ENCODE assay signal across 9 mouse cellular contexts in genomic region chr11:89921146-89921545, GRCm38 (mm10).
DNase-seq lines count a peak whose midpoint lies in the region; ATAC-seq and TF ChIP-seq lines count a peak whose summit lies in the region.
"Had no signal": no experiment of that assay in that cellular context is flagged by ENCODE, and none has a peak within 500 bp of the region (broad histone marks: within the 10 kb centered on the region; RNA-seq: fewer than 3 reads in every experiment).

No protein-coding gene starts in this region.

- no peaks in the 10 kb centered on the region for H3K27me3 ChIP-seq in forebrain, embryonic 11.5 days (ENCODE audit: control insufficient read depth, insufficient read depth, low read length)
- H3K27me3 ChIP-seq in forebrain, embryonic 16.5 days (replicated peaks; ENCODE audit: control insufficient read depth, insufficient read depth, low read length), result no peaks in the 10 kb centered on the region
- no peaks in the 10 kb centered on the region for H3K27me3 ChIP-seq in embryonic facial prominence, embryonic 15.5 days
- H3K27me3 ChIP-seq in kidney, embryonic 16.5 days (ENCODE audit: insufficient read depth, low read length), result no peaks in the 10 kb centered on the region
- no peaks in the 10 kb centered on the region for H3K27me3 ChIP-seq in limb, embryonic 15.5 days
- 0 out of 2 replicates have a peak, but pooled peaks cover 3% of the 10 kb centered on the region for H3K27me3 ChIP-seq in small intestine, adult 2 months (ENCODE audit: control insufficient read depth, insufficient read depth, low read length)
- H3K27me3 ChIP-seq: embryonic facial prominence, embryonic 13.5 days had no signal

- TF ChIP-seq CTCF in small intestine, adult 2 months (IDR thresholded peaks at IDR 0.05; ENCODE audit: extremely low read depth, insufficient read length, insufficient replicate concordance, low read depth, low read length), result peak; percentile 70; the same call in 1 of the 2 replicates

- no peak for ATAC-seq in forebrain, embryonic 11.5 days (replicated peaks; ENCODE audit: low FRiP score)
- ATAC-seq in forebrain, embryonic 16.5 days, result no peak; the same call in 1 of the 2 replicates
- peak; percentile 79; the same call in 1 of the 2 replicates for ATAC-seq in embryonic facial prominence, embryonic 15.5 days (ENCODE audit: insufficient number of reproducible peaks, low FRiP score, low TSS enrichment, low read depth)
- ATAC-seq in kidney, embryonic 16.5 days (ENCODE audit: low FRiP score, low TSS enrichment), result peak; percentile 69
- ATAC-seq in limb, embryonic 15.5 days (ENCODE audit: insufficient number of reproducible peaks, low FRiP score, low TSS enrichment, low read depth), result 0 out of 2 replicates have a peak, but pooled peaks have one; percentile 52

- no peak for TF ChIP-seq POLR2A in small intestine, adult 2 months (IDR thresholded peaks at IDR 0.05; ENCODE audit: low read depth, low read length)

- no peak overlapping the region for H3K9ac ChIP-seq in forebrain, embryonic 11.5 days (ENCODE audit: low read length)
- no peak overlapping the region for H3K9ac ChIP-seq in forebrain, embryonic 16.5 days (replicated peaks; ENCODE audit: low read depth, low read length)
- H3K9ac ChIP-seq in embryonic facial prominence, embryonic 15.5 days, result no peak overlapping the region
- no peak overlapping the region for H3K9ac ChIP-seq in kidney, embryonic 16.5 days (replicated peaks; ENCODE audit: low read length)
- no peak overlapping the region for H3K9ac ChIP-seq in limb, embryonic 15.5 days
- H3K9ac ChIP-seq: embryonic facial prominence, embryonic 13.5 days had no signal

- H3K27ac ChIP-seq in forebrain, embryonic 11.5 days (ENCODE audit: low read depth, low read length), result no peak overlapping the region
- H3K27ac ChIP-seq in forebrain, embryonic 16.5 days (ENCODE audit: low read length), result no peak overlapping the region
- no peak overlapping the region for H3K27ac ChIP-seq in embryonic facial prominence, embryonic 15.5 days (replicated peaks)
- no peak overlapping the region for H3K27ac ChIP-seq in kidney, embryonic 16.5 days (ENCODE audit: low read length)
- H3K27ac ChIP-seq in limb, embryonic 15.5 days, result no peak overlapping the region
- no peak overlapping the region for H3K27ac ChIP-seq in small intestine, adult 2 months (ENCODE audit: insufficient read depth, low read depth, low read length)
- H3K27ac ChIP-seq: embryonic facial prominence, embryonic 13.5 days had no signal

- WGBS in forebrain, embryonic 11.5 days, result 53% methylated on average over 6 of the region's 6 CpGs
- WGBS in forebrain, embryonic 16.5 days, result 50% methylated on average over 6 of the region's 6 CpGs
- 16% methylated on average over 6 of the region's 6 CpGs for WGBS in embryonic facial prominence, embryonic 15.5 days
- 43% methylated on average over 6 of the region's 6 CpGs for WGBS in kidney, embryonic 16.5 days
- WGBS in limb, embryonic 15.5 days, result 32% methylated on average over 6 of the region's 6 CpGs
- 51% methylated on average over 6 of the region's 6 CpGs for WGBS in small intestine, adult 2 months

- no peaks in the 10 kb centered on the region for H3K36me3 ChIP-seq in forebrain, embryonic 11.5 days (ENCODE audit: control insufficient read depth, insufficient read depth, low read length)
- H3K36me3 ChIP-seq in forebrain, embryonic 16.5 days (ENCODE audit: control insufficient read depth, insufficient read depth), result no peaks in the 10 kb centered on the region
- H3K36me3 ChIP-seq in embryonic facial prominence, embryonic 15.5 days, result no peaks in the 10 kb centered on the region
- no peaks in the 10 kb centered on the region for H3K36me3 ChIP-seq in kidney, embryonic 16.5 days (ENCODE audit: insufficient read depth, low read length)
- H3K36me3 ChIP-seq in limb, embryonic 15.5 days, result no peaks in the 10 kb centered on the region
- H3K36me3 ChIP-seq in small intestine, adult 2 months (ENCODE audit: control insufficient read depth, insufficient read depth, low read length), result no peaks in the 10 kb centered on the region
- H3K36me3 ChIP-seq: embryonic facial prominence, embryonic 13.5 days had no signal

- H3K4me3 ChIP-seq in forebrain, embryonic 11.5 days (ENCODE audit: low read depth, low read length), result no peak overlapping the region
- H3K4me3 ChIP-seq in forebrain, embryonic 16.5 days (replicated peaks; ENCODE audit: low read length), result no peak overlapping the region
- H3K4me3 ChIP-seq in embryonic facial prominence, embryonic 15.5 days (replicated peaks), result no peak overlapping the region
- H3K4me3 ChIP-seq in kidney, embryonic 16.5 days (ENCODE audit: low read length), result no peak overlapping the region
- H3K4me3 ChIP-seq in limb, embryonic 15.5 days, result no peak overlapping the region
- H3K4me3 ChIP-seq in small intestine, adult 2 months (ENCODE audit: low read depth, low read length), result no peak overlapping the region
- H3K4me3 ChIP-seq: embryonic facial prominence, embryonic 13.5 days had no signal

- H3K4me1 ChIP-seq in forebrain, embryonic 11.5 days (replicated peaks; ENCODE audit: control insufficient read depth, insufficient read depth, low read length), result no peaks in the 10 kb centered on the region
- no peaks in the 10 kb centered on the region for H3K4me1 ChIP-seq in forebrain, embryonic 16.5 days (replicated peaks; ENCODE audit: control insufficient read depth, insufficient read depth, low read length)
- H3K4me1 ChIP-seq in embryonic facial prominence, embryonic 15.5 days, result peaks cover 14% of the 10 kb centered on the region
- H3K4me1 ChIP-seq in kidney, embryonic 16.5 days (ENCODE audit: insufficient read depth, low read length), result no peaks in the 10 kb centered on the region
- no peaks in the 10 kb centered on the region for H3K4me1 ChIP-seq in limb, embryonic 15.5 days
- no peaks in the 10 kb centered on the region for H3K4me1 ChIP-seq in small intestine, adult 2 months (ENCODE audit: control insufficient read depth, insufficient read depth, insufficient read length, low read length)

- no peak overlapping the region for H3K4me2 ChIP-seq in forebrain, embryonic 11.5 days (ENCODE audit: low read depth, low read length, severe bottlenecking)
- no peak overlapping the region for H3K4me2 ChIP-seq in forebrain, embryonic 16.5 days (ENCODE audit: low read length)
- H3K4me2 ChIP-seq in embryonic facial prominence, embryonic 15.5 days (replicated peaks), result no peak overlapping the region
- H3K4me2 ChIP-seq in kidney, embryonic 16.5 days (replicated peaks; ENCODE audit: low read depth, low read length), result no peak overlapping the region
- no peak overlapping the region for H3K4me2 ChIP-seq in limb, embryonic 15.5 days
- H3K4me2 ChIP-seq: embryonic facial prominence, embryonic 13.5 days had no signal

- H3K9me3 ChIP-seq in forebrain, embryonic 11.5 days (ENCODE audit: control insufficient read depth, low read length), result no peaks in the 10 kb centered on the region
- H3K9me3 ChIP-seq in forebrain, embryonic 16.5 days (ENCODE audit: control insufficient read depth, low read length), result no peaks in the 10 kb centered on the region
- H3K9me3 ChIP-seq in embryonic facial prominence, embryonic 15.5 days (replicated peaks), result no peaks in the 10 kb centered on the region
- H3K9me3 ChIP-seq in kidney, embryonic 16.5 days (ENCODE audit: low read length), result no peaks in the 10 kb centered on the region
- H3K9me3 ChIP-seq in limb, embryonic 15.5 days, result no peaks in the 10 kb centered on the region
- H3K9me3 ChIP-seq: embryonic facial prominence, embryonic 13.5 days had no signal

- DNase-seq in forebrain, embryonic 11.5 days (ENCODE audit: low spot score), result peak; percentile 51
- peak; percentile 11 for DNase-seq in adrenal gland, adult 8-10 months
- no peak for DNase-seq in thymus, postnatal 14 days

Comparison
In these comparisons a context has a peak if more than half of its experiments do, and no peak if none do; other contexts are left out.
1. ATAC-seq: peak in embryonic facial prominence, embryonic 15.5 days (single experiment), kidney, embryonic 16.5 days (single experiment) and limb, embryonic 15.5 days (single experiment); none in forebrain, embryonic 11.5 days (single experiment) and forebrain, embryonic 16.5 days (single experiment).